Mouse (Mus musculus) embryonic facial prominence, embryonic 12.5 days (tissue): ENCODE results near the gene Lrrc7. TPM values are rescaled to one million over a fixed set of nuclear protein-coding genes. Genes with fewer than 3 reads are reported as not detected.

ENCODE experiments used
- ATAC-seq: fragments of 200-750 bp; cut with Nextera tagmentation; 2 replicates; pipeline ENCODE4 v1.8.0; 2017; ENCODE audit not compliant: insufficient number of reproducible peaks, insufficient read depth, low FRiP score, low TSS enrichment
- H3K27ac ChIP-seq: fragments of 300-500 bp; sonication (generic); 2 replicates; pipeline ENCODE4 v1.5.1; 2016; ENCODE audit warnings: mild to moderate bottlenecking
- H3K27me3 ChIP-seq: fragments of 300-500 bp; sonication (generic); 2 replicates; pipeline ENCODE4 v1.6.1; 2016; ENCODE audit warnings: mild to moderate bottlenecking, moderate library complexity
- H3K36me3 ChIP-seq: fragments of 300-500 bp; sonication (generic); 2 replicates; pipeline ENCODE4 v1.6.1; 2016; ENCODE audit warnings: mild to moderate bottlenecking
- H3K4me1 ChIP-seq: fragments of 300-500 bp; sonication (generic); 2 replicates; pipeline ENCODE4 v1.6.1; 2016
- H3K4me2 ChIP-seq: fragments of 300-500 bp; sonication (generic); replicated peaks from 2 replicates; pipeline ENCODE4 v1.6.1; 2016; ENCODE audit warnings: mild to moderate bottlenecking, moderate library complexity
- H3K4me3 ChIP-seq: fragments of 300-500 bp; sonication (generic); 2 replicates; pipeline ENCODE4 v1.5.1; 2016; ENCODE audit warnings: mild to moderate bottlenecking
- H3K9ac ChIP-seq: fragments of 300-500 bp; sonication (generic); 2 replicates; pipeline ENCODE4 v1.6.1; 2016; ENCODE audit warnings: mild to moderate bottlenecking, moderate library complexity
- H3K9me3 ChIP-seq: fragments of 300-500 bp; sonication (generic); 2 replicates; pipeline ENCODE4 v1.6.1; 2016; ENCODE audit warnings: mild to moderate bottlenecking, moderate library complexity
- WGBS: fragments of 180-500 bp; shearing (Covaris S2); methylation state at CpG from one replicate; pipeline ENCODE4 v1.1.7; 2016; 5-methylcytosine and 5-hydroxymethylcytosine counted together
- polyA plus RNA-seq: library from polyadenylated mRNA; unstranded; fragments of >200 nt; fragmentation: Nextera tagmentation; extraction: Ambion mirVana; gene quantifications from 2 replicates; pipeline ENCODE4 v1.2.1, GENCODE M21; 2016

The Lrrc7 gene
- polyA plus RNA-seq, 1 experiment from 2014 or later: 2.3 TPM

DNA sequence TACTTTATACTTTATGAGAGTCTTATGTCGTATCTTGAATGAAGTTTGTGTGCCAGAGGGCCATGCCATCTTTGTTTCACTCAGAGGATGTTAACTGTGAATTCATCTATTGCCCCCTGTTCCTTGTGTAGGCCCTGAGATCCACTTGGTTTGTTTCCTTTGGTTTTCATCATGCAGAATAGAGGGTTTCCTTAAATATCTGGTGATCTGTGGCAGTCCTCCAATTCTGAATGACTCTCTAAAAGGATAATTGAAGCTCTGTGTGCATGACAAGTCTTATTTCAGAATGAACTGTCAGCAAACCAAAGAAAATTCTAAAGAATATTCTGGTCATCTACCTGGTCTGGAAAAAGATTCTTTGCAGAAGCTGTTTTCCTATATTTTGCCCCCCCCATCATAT lies 205.3 kb downstream of the Lrrc7 start:
- H3K4me2 ChIP-seq: no peak overlapping the region
- H3K4me1 ChIP-seq: no peaks in the 10 kb centered on the region
- H3K9ac ChIP-seq: no peak overlapping the region
- H3K9me3 ChIP-seq: no peaks in the 10 kb centered on the region
- H3K36me3 ChIP-seq: no peaks in the 10 kb centered on the region
- H3K27me3 ChIP-seq: no peaks in the 10 kb centered on the region
- WGBS: 85% methylated on average over 1 of the region's 1 CpGs
- H3K27ac ChIP-seq: no peak overlapping the region
- no peak overlapping the region for H3K4me3 ChIP-seq
- ATAC-seq: no peak

GRCm38 (mm10) chr3:158356194-158356593 lies 205.8 kb downstream of the Lrrc7 start:
- no peaks in the 10 kb centered on the region for H3K4me1 ChIP-seq
- H3K9me3 ChIP-seq: no peaks in the 10 kb centered on the region
- no peak overlapping the region for H3K4me3 ChIP-seq
- H3K9ac ChIP-seq: no peak overlapping the region
- no peak overlapping the region for H3K27ac ChIP-seq
- WGBS: 90% methylated on average over 4 of the region's 4 CpGs
- no peaks in the 10 kb centered on the region for H3K36me3 ChIP-seq
- H3K4me2 ChIP-seq: no peak overlapping the region
- no peaks in the 10 kb centered on the region for H3K27me3 ChIP-seq
- no peak for ATAC-seq

GRCm38 (mm10) chr3:158340808-158341207 lies 221.2 kb downstream of the Lrrc7 start:
- no peak overlapping the region for H3K4me2 ChIP-seq
- no peaks in the 10 kb centered on the region for H3K36me3 ChIP-seq
- no peak for ATAC-seq
- H3K4me3 ChIP-seq: no peak overlapping the region
- H3K4me1 ChIP-seq: no peaks in the 10 kb centered on the region
- H3K27me3 ChIP-seq: no peaks in the 10 kb centered on the region
- H3K27ac ChIP-seq: no peak overlapping the region
- H3K9ac ChIP-seq: no peak overlapping the region
- no peaks in the 10 kb centered on the region for H3K9me3 ChIP-seq

GRCm38 (mm10) chr3:158330085-158330484 lies 231.9 kb downstream of the Lrrc7 start:
- Histone ChIP-seq H3K9ac (no peak overlapping the region), H3K4me2 (no peak overlapping the region), H3K4me3 (no peak overlapping the region), H3K36me3 (no peaks in the 10 kb centered on the region), H3K4me1 (no peaks in the 10 kb centered on the region), H3K27ac (no peak overlapping the region), H3K9me3 (no peaks in the 10 kb centered on the region), H3K27me3 (no peaks in the 10 kb centered on the region)
- no peak for ATAC-seq

- ATAC-seq: no peak
- H3K36me3 ChIP-seq: no peaks in the 10 kb centered on the region
- no peak overlapping the region for H3K9ac ChIP-seq
- no peaks in the 10 kb centered on the region for H3K4me1 ChIP-seq
- 71% methylated on average over 2 of the region's 2 CpGs for WGBS
- no peaks in the 10 kb centered on the region for H3K27me3 ChIP-seq
- no peaks in the 10 kb centered on the region for H3K9me3 ChIP-seq
- no peak overlapping the region for H3K4me3 ChIP-seq
- no peak overlapping the region for H3K4me2 ChIP-seq
- H3K27ac ChIP-seq: no peak overlapping the region
Observed at GRCm38 (mm10) chr3:158310391-158310790, 251.6 kb downstream of the Lrrc7 start.

DNA sequence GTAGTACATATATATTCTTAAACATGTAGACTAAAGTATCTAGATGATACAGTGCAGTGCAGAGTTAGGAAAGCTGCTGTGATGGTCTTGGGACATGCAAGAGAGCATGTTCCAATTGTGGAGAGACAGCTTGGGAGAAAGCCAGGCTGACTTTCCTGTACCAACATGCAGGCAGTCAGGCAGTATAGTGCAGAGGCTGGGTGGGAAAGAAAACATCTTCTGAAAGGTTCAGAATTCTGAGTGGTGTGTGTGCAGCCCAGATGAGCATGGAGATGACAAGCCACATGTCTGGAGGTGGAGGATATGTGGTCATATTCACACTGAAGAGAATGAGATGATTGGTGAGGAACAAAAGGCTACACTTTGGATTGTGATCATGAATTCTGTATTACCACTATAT lies 254.6 kb downstream of the Lrrc7 start:
- no peaks in the 10 kb centered on the region for H3K9me3 ChIP-seq
- no peak overlapping the region for H3K9ac ChIP-seq
- no peak overlapping the region for H3K4me3 ChIP-seq
- no peaks in the 10 kb centered on the region for H3K27me3 ChIP-seq
- H3K36me3 ChIP-seq: no peaks in the 10 kb centered on the region
- no peak for ATAC-seq
- H3K27ac ChIP-seq: no peak overlapping the region
- H3K4me2 ChIP-seq: no peak overlapping the region
- H3K4me1 ChIP-seq: no peaks in the 10 kb centered on the region

GRCm38 (mm10) chr3:158298732-158299131 lies 263.3 kb downstream of the Lrrc7 start:
- Histone ChIP-seq H3K4me3 (no peak overlapping the region), H3K27ac (no peak overlapping the region), H3K4me1 (no peaks in the 10 kb centered on the region), H3K9ac (no peak overlapping the region), H3K27me3 (no peaks in the 10 kb centered on the region), H3K9me3 (no peaks in the 10 kb centered on the region), H3K36me3 (no peaks in the 10 kb centered on the region), H3K4me2 (no peak overlapping the region)
- WGBS: 81% methylated on average over 3 of the region's 3 CpGs
- ATAC-seq: no peak

DNA sequence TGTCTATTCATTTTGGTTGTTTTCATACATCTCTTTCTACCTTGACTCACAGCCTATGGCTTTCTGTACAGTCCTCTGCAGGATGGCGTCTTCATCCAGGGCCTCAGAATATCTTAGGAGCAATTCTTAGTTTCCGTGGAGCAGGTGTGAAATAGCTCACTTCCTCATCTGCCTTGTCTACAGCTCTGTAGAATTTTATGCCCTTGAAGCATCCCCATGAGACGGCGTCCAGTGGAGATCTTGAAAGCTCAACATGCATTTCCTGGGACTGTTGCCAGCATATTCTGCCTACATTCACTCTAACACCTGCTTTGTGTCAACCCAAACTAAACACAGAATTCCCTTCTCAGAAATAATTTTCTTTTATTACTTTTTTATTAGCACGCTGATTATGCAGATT lies 267.0 kb downstream of the Lrrc7 start:
- no peaks in the 10 kb centered on the region for H3K27me3 ChIP-seq
- no peaks in the 10 kb centered on the region for H3K36me3 ChIP-seq
- no peak overlapping the region for H3K9ac ChIP-seq
- no peak for ATAC-seq
- H3K27ac ChIP-seq: no peak overlapping the region
- no peak overlapping the region for H3K4me2 ChIP-seq
- no peaks in the 10 kb centered on the region for H3K9me3 ChIP-seq
- no peaks in the 10 kb centered on the region for H3K4me1 ChIP-seq
- 79% methylated on average over 5 of the region's 5 CpGs for WGBS
- H3K4me3 ChIP-seq: no peak overlapping the region

DNA sequence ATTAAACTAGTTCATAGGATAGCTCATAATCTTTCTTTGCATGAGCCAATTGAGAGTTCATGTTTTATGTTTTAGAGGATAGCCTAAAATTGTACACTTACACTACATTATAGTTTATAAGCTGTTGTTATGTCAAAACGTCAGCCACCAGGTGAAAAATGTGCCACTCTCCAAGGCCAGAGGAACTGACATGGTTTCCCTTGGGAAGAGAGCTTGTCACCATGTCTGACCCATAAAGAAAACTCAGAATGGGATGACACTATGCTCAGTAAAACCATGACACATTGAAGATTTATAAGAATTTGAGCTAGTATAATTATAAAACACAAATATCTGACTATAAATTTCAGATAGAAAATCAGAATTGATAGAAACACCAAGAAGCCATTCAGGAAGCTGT lies 277.6 kb downstream of the Lrrc7 start:
- Histone ChIP-seq H3K9me3 (no peaks in the 10 kb centered on the region), H3K36me3 (no peaks in the 10 kb centered on the region), H3K4me3 (no peak overlapping the region), H3K4me2 (no peak overlapping the region), H3K9ac (no peak overlapping the region), H3K27me3 (no peaks in the 10 kb centered on the region), H3K4me1 (no peaks in the 10 kb centered on the region), H3K27ac (no peak overlapping the region)
- ATAC-seq: no peak
- WGBS: 67% methylated on average over 1 of the region's 1 CpGs

GRCm38 (mm10) chr3:158278631-158279030 lies 283.4 kb downstream of the Lrrc7 start:
- Histone ChIP-seq H3K27me3 (no peaks in the 10 kb centered on the region), H3K27ac (no peak overlapping the region), H3K4me2 (no peak overlapping the region), H3K4me1 (no peaks in the 10 kb centered on the region), H3K9me3 (no peaks in the 10 kb centered on the region), H3K9ac (no peak overlapping the region), H3K4me3 (no peak overlapping the region), H3K36me3 (no peaks in the 10 kb centered on the region)
- no peak for ATAC-seq
- 72% methylated on average over 2 of the region's 2 CpGs for WGBS

- ATAC-seq: no peak
- H3K4me3 ChIP-seq: no peak overlapping the region
- 83% methylated on average over 1 of the region's 1 CpGs for WGBS
Observed at GRCm38 (mm10) chr3:158272700-158273099, 289.3 kb downstream of the Lrrc7 start.

DNA sequence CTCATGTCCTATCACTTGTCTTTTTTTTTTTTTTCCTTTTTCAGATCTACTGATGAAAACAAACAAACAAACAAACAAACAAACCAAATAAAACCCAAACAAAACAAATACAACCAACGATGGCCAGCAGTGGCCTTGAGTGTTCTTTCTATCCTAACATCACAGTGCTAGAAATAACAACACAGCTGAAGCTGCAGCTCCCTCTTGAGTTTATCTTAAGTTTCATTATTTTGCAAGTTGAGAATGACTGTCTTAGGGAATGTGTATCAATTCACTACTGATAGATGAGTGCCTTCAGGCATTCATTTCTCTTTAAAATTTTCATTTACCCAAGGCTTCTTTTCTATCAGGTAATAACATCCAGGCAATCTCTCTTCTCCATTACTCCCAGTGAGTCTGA lies 291.1 kb downstream of the Lrrc7 start:
- H3K4me1 ChIP-seq: no peaks in the 10 kb centered on the region
- 82% methylated on average over 1 of the region's 1 CpGs for WGBS
- H3K9me3 ChIP-seq: no peaks in the 10 kb centered on the region
- H3K4me2 ChIP-seq: no peak overlapping the region
- H3K27me3 ChIP-seq: no peaks in the 10 kb centered on the region
- H3K36me3 ChIP-seq: no peaks in the 10 kb centered on the region
- ATAC-seq: no peak
- no peak overlapping the region for H3K27ac ChIP-seq
- no peak overlapping the region for H3K9ac ChIP-seq
- H3K4me3 ChIP-seq: no peak overlapping the region

More at GRCm38 (mm10) chr3:158272700-158273099, 289.3 kb downstream of the Lrrc7 start:
- Histone ChIP-seq H3K9ac (no peak overlapping the region), H3K9me3 (no peaks in the 10 kb centered on the region), H3K27ac (no peak overlapping the region), H3K4me2 (no peak overlapping the region), H3K4me1 (no peaks in the 10 kb centered on the region), H3K27me3 (no peaks in the 10 kb centered on the region), H3K36me3 (no peaks in the 10 kb centered on the region)

DNA sequence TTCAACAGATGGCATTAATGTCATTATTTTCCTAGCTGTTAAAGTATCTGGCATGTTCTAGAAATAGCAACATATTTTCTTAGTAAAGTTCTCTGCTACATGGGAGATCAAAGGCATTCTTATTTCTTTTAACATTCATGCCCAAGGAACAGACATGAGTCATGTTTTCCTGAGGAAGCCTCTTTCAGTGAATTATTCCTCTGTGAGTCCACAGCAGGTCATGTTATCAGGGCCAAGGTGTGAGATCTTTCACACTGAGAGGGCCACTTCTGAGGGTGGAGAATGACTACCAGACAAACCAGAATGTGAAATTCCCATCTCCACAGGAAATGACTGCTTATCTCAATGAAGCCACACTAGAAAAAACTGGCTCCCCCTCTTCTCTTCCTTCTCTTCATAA lies 309.4 kb downstream of the Lrrc7 start:
- H3K9me3 ChIP-seq: no peaks in the 10 kb centered on the region
- no peaks in the 10 kb centered on the region for H3K4me1 ChIP-seq
- H3K4me2 ChIP-seq: no peak overlapping the region
- no peak overlapping the region for H3K27ac ChIP-seq
- no peaks in the 10 kb centered on the region for H3K36me3 ChIP-seq
- no peak for ATAC-seq
- H3K4me3 ChIP-seq: no peak overlapping the region
- H3K27me3 ChIP-seq: no peaks in the 10 kb centered on the region
- H3K9ac ChIP-seq: no peak overlapping the region
